Mouse (Mus musculus) inflammation-experienced regulatory T-cells, adult 16 weeks (primary cell): ENCODE data around the gene Stat4. TPM values are rescaled to one million over a fixed set of nuclear protein-coding genes. Genes with fewer than 3 reads are reported as not detected.

Source experiments
- polyA plus RNA-seq: library from polyadenylated mRNA; unstranded; fragments of 100-300 nt; shearing (Covaris generic); gene quantifications from one replicate; pipeline ENCODE4 v1.2.1, GENCODE M21; 2017

Stat4 gene
- polyA plus RNA-seq: 239 TPM

DNA sequence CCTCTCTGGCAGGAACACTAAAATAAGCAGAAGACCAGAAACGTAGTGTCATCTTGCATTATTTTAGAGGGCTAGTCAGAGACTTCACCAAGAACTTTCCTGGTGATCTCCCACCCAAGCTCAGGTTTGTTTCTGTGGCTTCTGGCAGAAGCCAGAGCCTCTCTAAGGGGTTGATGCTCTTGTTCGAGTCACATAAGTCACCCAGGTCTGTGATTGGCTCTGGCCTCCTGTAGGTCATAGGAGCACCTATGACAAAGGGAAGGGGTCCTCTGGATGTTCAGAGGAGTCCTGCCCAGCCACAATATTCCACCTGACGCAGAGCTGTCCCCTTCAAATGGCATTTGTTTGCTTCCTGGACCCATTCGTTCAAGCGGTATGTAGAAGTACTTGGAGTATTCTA lies at the start of gene Stat4:
Gene Stat4, plus strand, starts transcription at position 301 of the 400 bp plus-strand sequence.

DNA sequence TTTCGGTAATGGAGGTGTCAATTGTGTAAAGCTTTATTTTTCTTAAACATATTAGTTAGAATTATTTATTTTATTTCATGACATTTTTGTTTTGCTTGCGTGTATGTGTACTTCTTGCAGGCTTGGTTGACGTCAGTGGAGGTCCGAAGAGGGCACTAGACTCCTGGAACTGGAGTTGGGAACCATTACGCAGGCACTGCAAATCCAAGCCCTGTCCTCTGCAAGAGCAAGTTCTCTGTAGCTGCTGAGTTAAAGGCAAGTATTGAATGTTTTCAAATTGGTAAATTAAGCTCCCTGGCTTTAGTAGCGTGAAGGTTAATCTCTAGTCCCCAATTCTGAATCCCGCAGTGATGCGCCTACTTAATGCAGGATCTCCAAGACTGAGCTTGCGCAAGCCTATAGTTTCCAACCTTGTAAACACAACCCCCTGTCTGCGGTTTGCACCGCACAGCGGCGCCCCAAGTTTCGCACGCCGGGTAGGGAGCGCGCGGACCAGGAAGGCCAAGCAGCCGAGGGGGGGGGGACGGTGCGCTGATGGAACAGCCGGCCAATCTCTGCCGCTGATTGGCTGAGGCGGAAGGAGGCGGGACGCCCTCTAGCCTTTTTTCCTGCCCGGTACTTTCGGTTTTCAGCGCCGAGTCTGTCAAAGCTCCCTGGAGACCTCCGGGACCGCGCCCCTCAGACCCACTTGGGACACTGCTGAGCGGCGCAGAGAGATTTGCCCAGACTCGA lies 132.1 kb downstream of the Stat4 start, which contains the start of gene Stat1:
Gene Stat1, plus strand, starts transcription at position 581 of the 732 bp plus-strand sequence.

Other genes with a start within 250 kb of the Stat4 start
- 0.82 TPM for gene Myo1b, start 71.1 kb upstream of the Stat4 start, polyA plus RNA-seq
- gene Stat1, start 132.3 kb downstream of the Stat4 start, polyA plus RNA-seq: 1,293 TPM
- gene Gls, start 246.1 kb downstream of the Stat4 start, polyA plus RNA-seq: 30.0 TPM